Comparison of ENCODE assay signal across 17 mouse cellular contexts in genomic region chr10:99480573-99480972, GRCm38 (mm10).
A peak's percentile ranks its signal among the peaks of the same experiment; 100 is the strongest.
DNase-seq lines count a peak whose midpoint lies in the region; ATAC-seq and TF ChIP-seq lines count a peak whose summit lies in the region.
"Had no signal": no experiment of that assay in that cellular context is flagged by ENCODE, and none has a peak within 500 bp of the region (broad histone marks: within the 10 kb centered on the region; RNA-seq: fewer than 3 reads in every experiment).

No protein-coding gene starts in this region.

- DNase-seq in forebrain, embryonic 10.5 days (ENCODE audit: extremely low spot score, low spot score): no peak
- peak; percentile 74 to 85 for DNase-seq in layer of hippocampus, adult 18-20 months (ENCODE audit: low spot score in 2 of 2)
- DNase-seq in layer of hippocampus, postnatal 25 days (ENCODE audit: extremely low spot score in 1 of 2, low spot score in 1 of 2): no peak
- peak; percentile 55 to 83 for DNase-seq in layer of hippocampus, adult 2 months (ENCODE audit: low spot score in 2 of 2)
- DNase-seq in left cerebral cortex, postnatal 36 days (ENCODE audit: low spot score in 2 of 2): peak; percentile 62 to 67
- DNase-seq: cerebellum, postnatal 14 days; embryo, embryonic 11 days; heart, adult 18-20 months; kidney, postnatal 4 days had no signal

- H3K27me3 ChIP-seq in forebrain, embryonic 13.5 days: no peaks in the 10 kb centered on the region
- H3K27me3 ChIP-seq in forebrain, embryonic 10.5 days (ENCODE audit: poor library complexity, severe bottlenecking): no peaks in the 10 kb centered on the region
- H3K27me3 ChIP-seq: embryonic facial prominence, embryonic 15.5 days; limb, embryonic 13.5 days; liver, embryonic 15.5 days; midbrain, embryonic 13.5 days had no signal

- no peak overlapping the region for H3K4me2 ChIP-seq in forebrain, embryonic 13.5 days
- H3K4me2 ChIP-seq: embryonic facial prominence, embryonic 15.5 days; limb, embryonic 13.5 days; liver, embryonic 15.5 days; midbrain, embryonic 13.5 days had no signal

- H3K27ac ChIP-seq in forebrain, embryonic 13.5 days: no peak overlapping the region
- no peak overlapping the region for H3K27ac ChIP-seq in forebrain, embryonic 10.5 days
- peak overlapping the region; percentile 66 for H3K27ac ChIP-seq in layer of hippocampus, adult 2 months
- H3K27ac ChIP-seq: embryonic facial prominence, embryonic 15.5 days; limb, embryonic 13.5 days; liver, embryonic 15.5 days; midbrain, embryonic 13.5 days had no signal

- ATAC-seq in forebrain, embryonic 13.5 days: peak; percentile 43; the same call in 1 of the 2 replicates
- no peak for ATAC-seq in granulocyte monocyte progenitor cell, adult 5-6 weeks (replicated peaks; ENCODE audit: poor library complexity, severe bottlenecking)
- ATAC-seq in inflammation-experienced regulatory T-cells, adult 6 months: no peak
- ATAC-seq: lung, postnatal 0 days; midbrain, embryonic 13.5 days had no signal

- WGBS in forebrain, embryonic 13.5 days: 82% methylated on average over 4 of the region's 4 CpGs
- WGBS in forebrain, embryonic 10.5 days: 94% methylated on average over 4 of the region's 4 CpGs

- no peak overlapping the region for H3K4me3 ChIP-seq in forebrain, embryonic 13.5 days
- H3K4me3 ChIP-seq in forebrain, embryonic 10.5 days: no peak overlapping the region
- H3K4me3 ChIP-seq in layer of hippocampus, adult 2 months: no peak overlapping the region
- H3K4me3 ChIP-seq: embryonic facial prominence, embryonic 15.5 days; limb, embryonic 13.5 days; liver, embryonic 15.5 days; midbrain, embryonic 13.5 days had no signal

- TF ChIP-seq CTCF in layer of hippocampus, adult 2 months (conservative IDR thresholded peaks at IDR 0.05): no peak

- no peak overlapping the region for H3K9ac ChIP-seq in forebrain, embryonic 13.5 days
- H3K9ac ChIP-seq: embryonic facial prominence, embryonic 15.5 days; limb, embryonic 13.5 days; liver, embryonic 15.5 days; midbrain, embryonic 13.5 days had no signal

- intact Hi-C loops in left cerebral cortex, postnatal 36 days (cut with DNase I): no loop called here

- no peaks in the 10 kb centered on the region for H3K9me3 ChIP-seq in forebrain, embryonic 13.5 days (replicated peaks)
- no peaks in the 10 kb centered on the region for H3K9me3 ChIP-seq in forebrain, embryonic 10.5 days
- H3K9me3 ChIP-seq: embryonic facial prominence, embryonic 15.5 days; limb, embryonic 13.5 days; liver, embryonic 15.5 days; midbrain, embryonic 13.5 days had no signal

- no peaks in the 10 kb centered on the region for H3K4me1 ChIP-seq in forebrain, embryonic 13.5 days
- H3K4me1 ChIP-seq in forebrain, embryonic 10.5 days: no peaks in the 10 kb centered on the region
- H3K4me1 ChIP-seq: embryonic facial prominence, embryonic 15.5 days; limb, embryonic 13.5 days; liver, embryonic 15.5 days; midbrain, embryonic 13.5 days had no signal

- no peaks in the 10 kb centered on the region for H3K36me3 ChIP-seq in forebrain, embryonic 13.5 days (ENCODE audit: poor library complexity, severe bottlenecking)
- H3K36me3 ChIP-seq in forebrain, embryonic 10.5 days (replicated peaks): no peaks in the 10 kb centered on the region
- H3K36me3 ChIP-seq: embryonic facial prominence, embryonic 15.5 days; limb, embryonic 13.5 days; liver, embryonic 15.5 days; midbrain, embryonic 13.5 days had no signal

Comparison
In these comparisons a context has a peak if more than half of its experiments do, and no peak if none do; other contexts are left out.
1. DNase-seq: peak in layer of hippocampus, adult 18-20 months (2 of 2), layer of hippocampus, adult 2 months (2 of 2) and left cerebral cortex, postnatal 36 days (2 of 2); none in forebrain, embryonic 10.5 days (single experiment) and layer of hippocampus, postnatal 25 days (0 of 2).